Mouse (Mus musculus) megakaryocyte, embryonic 14.5 days (primary cell): ENCODE results near the gene Ube2e1.

Experiments used
- FLI1 ChIP-seq: IDR thresholded peaks from 2 replicates; pipeline ENCODE4 v1.6.1; 2012; ENCODE audit warnings: low read length, inconsistent platforms, mixed read lengths
- GATA1 ChIP-seq: IDR thresholded peaks from 3 replicates; pipeline ENCODE4 v1.6.1; 2012; ENCODE audit warnings: mixed read lengths, low read length, inconsistent platforms, borderline replicate concordance

GRCm38 (mm10) chr14:18242638-18243130, 89.0 kb downstream of the Ube2e1 start:
- TF ChIP-seq FLI1 = no peak
- no peak for TF ChIP-seq GATA1
